Mouse (Mus musculus): Measurements from ENCODE around the gene Tom1l1.

Tom1l1 gene

GRCm38 (mm10) chr11:90666916-90667315, 21.2 kb downstream of the Tom1l1 start:
- DNase-seq, result no peak

GRCm38 (mm10) chr11:90666144-90666757, 21.9 kb downstream of the Tom1l1 start:
- DNase-seq, result no peak

DNA sequence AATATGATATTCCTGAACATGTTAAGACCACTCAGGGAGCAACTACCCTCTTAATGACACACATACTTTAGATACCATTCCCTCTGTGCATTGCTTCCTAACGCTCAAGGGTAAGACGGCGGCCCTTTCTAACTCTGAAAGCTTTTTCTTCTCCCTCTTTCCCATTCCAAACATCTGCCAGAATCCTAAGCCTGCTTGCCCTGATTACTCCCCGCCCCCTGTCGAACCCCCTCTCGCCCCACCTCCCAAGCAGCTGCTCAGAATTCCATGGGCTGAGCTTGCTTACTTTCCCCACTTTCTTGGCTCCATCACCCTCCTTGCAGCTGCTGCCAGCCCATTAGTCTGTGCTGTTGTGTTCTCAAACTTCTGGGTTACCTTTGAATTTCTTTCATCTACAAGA, 23.0 kb downstream of the Tom1l1 start:
- no peak for DNase-seq

GRCm38 (mm10) chr11:90664345-90664986, 23.7 kb downstream of the Tom1l1 start:
- DNase-seq, result no peak

DNA sequence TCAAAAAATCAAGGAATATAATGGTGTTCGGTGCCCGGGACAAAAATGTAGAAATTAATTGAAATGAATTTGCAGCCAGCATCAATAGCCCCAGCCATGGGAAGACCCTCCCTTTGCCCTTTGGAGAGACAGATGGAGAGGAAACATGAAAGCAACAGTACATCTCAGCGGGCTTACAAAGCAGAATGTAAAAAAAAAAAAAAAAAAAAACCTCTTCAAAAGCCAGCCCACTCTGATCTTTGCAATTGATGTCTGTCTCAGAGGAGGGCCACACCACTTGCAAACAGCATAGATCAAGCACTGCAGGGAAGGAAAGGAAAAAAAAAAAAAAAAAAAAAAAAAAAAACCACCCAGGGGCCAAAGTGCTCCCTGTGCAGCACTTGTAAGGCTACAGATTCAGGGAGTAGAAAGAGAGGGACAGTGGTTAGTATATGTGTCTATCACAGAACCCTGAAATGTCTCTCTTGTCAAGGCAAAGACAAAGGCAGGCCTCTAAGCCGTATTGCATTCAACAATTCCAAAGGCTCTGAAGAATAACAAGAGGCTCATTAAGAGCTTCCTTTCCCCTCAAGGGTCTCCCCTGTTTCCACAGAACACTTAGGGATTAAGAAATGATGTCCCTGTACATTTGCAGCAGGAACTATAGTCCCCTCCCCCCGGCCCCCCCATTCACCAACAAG, 24.4 kb downstream of the Tom1l1 start:
- no peak for DNase-seq

DNA sequence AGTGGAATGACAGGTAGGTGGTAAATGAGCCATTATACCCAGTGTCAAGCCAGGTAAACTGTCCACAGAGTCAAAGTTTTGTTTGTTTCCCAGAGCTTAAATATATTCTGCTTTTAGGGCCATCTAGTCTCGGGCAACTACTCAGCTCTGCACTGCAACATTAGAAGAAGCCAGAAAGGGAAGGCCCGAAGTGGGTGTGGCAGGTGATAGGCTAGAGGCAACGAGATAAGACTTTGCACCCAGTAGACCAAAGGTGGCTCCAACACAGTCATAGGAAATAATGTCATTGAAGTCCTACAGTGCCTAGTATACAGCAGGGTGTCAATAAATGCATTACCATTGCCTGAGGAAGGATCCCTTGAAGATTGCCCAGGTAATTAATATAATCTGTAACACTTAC, 25.1 kb downstream of the Tom1l1 start:
- DNase-seq, result no peak

DNA sequence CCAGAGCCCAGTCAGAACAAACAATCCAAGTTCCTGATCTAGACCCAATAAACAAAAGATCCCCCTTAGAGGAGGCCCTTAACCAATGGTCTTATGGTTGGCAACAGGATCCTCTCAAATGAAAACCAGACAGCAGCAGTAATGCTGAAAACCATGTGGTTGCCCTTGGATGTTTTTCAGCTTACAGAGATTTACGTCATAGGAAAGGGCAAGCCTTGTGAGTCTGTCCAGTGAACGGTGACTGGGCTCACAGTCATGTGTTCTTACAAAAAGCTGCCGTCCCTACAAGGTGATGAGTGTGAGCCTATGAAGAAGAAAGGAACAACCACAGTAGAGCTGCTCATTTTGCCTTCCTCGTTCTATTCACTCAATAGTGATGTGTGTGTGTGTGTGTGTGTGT, 27.5 kb downstream of the Tom1l1 start:
- DNase-seq, result no peak

DNA sequence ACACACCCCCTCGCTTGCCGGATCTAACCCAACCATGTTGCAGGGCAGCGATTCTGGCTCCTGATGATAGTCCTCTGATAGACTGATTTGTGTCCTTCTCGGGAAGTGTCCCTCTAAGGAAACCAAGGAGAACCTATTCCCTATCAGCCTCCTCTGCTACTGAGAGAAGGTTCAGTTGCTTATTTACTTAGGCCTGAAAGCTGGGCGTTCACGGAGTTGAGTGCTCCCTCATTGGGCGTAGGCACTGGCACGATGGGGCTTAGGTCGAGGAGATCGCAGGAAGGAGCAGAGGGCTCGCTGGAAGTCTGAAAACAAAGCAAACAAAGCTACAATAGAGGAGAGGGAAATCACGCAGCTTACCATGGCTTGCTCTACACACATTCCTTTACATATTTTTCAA, 30.6 kb downstream of the Tom1l1 start:
- DNase-seq, result no peak

DNA sequence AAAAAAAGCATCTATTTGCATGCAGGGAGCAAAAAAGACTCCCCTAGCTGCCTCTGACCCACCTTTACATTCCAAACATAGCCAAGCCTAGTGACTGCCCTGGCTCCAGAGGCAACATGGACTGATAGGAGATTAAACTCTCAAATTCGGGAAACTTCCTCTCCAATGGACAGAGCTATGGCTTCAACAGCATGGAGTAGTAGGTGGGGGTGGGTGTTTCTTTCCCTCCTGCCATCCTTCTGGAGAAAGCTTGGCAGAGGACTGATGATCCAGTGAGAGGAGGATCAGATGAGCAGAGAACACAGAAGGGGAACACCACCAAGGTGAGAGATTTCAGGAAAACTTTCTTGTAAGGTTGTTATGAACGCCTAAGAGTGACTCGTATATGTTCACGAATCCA, 35.6 kb downstream of the Tom1l1 start:
- DNase-seq, result no peak

GRCm38 (mm10) chr11:90650231-90650885, 37.8 kb downstream of the Tom1l1 start:
- no peak for DNase-seq

- peak; percentile 20 for DNase-seq
Observed at GRCm38 (mm10) chr11:90649777-90650176, 38.4 kb downstream of the Tom1l1 start.

GRCm38 (mm10) chr11:90638312-90638830, 49.8 kb downstream of the Tom1l1 start:
- peak in 1 of 2 experiments; percentile 77 for DNase-seq

GRCm38 (mm10) chr11:90637440-90638311, 50.5 kb downstream of the Tom1l1 start, which contains the start of the genes Stxbp4 and Cox11:
TSS of gene Stxbp4 (minus strand) at chr11:90638084.
TSS of gene Cox11 (plus strand) at chr11:90638173.
- peak; percentile 96 to 97 for DNase-seq

DNA sequence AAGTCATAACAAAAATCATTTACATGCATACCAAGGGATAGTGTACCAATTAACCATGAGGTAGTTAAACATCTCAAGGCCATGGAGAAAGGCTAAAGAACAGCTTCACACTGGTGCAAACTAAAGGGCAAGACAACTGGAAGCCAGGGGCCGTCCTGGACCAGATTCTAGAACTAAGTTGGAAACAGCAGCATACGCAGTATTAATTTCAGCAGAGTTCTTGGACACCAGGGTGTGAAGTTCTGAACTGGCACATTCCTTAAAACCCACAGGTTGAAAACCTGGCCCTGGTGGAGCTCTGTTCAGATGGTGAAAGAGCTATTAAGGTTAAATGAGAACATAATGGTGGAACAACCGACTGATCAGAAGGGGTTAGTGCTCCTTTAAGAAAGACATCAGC, 53.5 kb downstream of the Tom1l1 start:
- no peak for DNase-seq

DNA sequence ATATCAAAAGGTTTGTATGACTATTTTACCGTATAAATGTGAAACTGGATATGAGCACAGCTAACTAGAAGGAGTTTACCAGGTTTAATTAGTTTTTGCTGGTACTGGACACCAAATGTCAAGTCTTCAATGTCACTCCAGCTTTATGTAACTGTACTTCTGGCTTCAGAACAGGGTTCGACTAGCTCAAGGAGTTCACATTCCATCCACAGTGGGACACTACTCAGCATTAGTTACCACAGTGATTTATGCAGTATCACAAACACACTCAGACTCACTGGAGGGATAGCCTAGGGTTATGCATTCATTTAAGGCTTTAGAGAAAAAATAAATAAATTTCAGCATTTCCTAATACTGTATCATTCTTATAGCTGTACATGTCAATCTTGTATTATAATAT, 55.7 kb downstream of the Tom1l1 start:
- no peak for DNase-seq

GRCm38 (mm10) chr11:90627751-90628150, 60.4 kb downstream of the Tom1l1 start:
- no peak for DNase-seq

- no peak for DNase-seq
Observed at GRCm38 (mm10) chr11:90625174-90625573, 63.0 kb downstream of the Tom1l1 start.

DNA sequence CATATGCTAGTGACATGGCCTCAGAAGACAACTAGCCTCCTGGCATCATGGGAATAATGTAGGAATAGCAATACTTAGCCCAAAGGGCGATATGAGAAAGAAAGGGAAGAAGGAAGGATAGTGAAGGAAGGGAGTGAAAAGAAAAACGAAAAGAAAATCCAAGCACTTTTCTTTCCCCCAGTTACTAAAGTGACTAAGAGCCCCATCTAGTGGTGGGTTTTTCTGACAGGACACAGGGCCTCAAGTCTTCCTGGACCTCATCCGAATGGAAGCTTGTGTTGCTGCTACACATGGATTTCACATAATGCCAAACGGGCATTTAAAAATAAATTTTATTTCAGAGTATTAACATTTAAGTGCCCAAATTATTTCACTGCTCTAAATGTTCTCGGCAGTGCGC, 64.7 kb downstream of the Tom1l1 start:
- peak; percentile 63 to 76 for DNase-seq

- DNase-seq, result no peak
Observed at GRCm38 (mm10) chr11:90622500-90622899, 65.7 kb downstream of the Tom1l1 start.

- DNase-seq, result no peak
Observed at GRCm38 (mm10) chr11:90622044-90622443, 66.1 kb downstream of the Tom1l1 start.

DNA sequence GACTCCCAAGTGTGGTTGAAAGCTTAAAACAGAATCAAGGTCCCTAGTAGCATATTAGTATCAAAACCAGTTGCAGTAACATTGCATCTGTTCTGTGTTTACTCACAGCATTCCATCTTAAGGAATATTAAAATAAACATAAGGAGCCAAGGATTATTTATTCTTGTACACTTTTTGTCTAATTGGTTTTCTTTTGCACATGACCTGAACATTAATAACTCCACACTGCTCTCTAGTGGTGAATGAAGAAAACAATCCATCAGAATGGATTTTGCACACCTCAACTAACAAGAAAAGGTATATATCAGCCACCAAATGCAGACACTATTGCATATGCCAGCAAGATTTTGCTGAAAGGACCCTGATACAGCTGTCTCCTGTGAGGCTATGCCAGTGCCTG, 71.7 kb downstream of the Tom1l1 start:
- DNase-seq, result peak in 1 of 2 experiments; percentile 32

- DNase-seq, result no peak
Observed at GRCm38 (mm10) chr11:90614743-90615142, 73.4 kb downstream of the Tom1l1 start.
